Mouse (Mus musculus) kidney, postnatal 4 days (tissue): ENCODE measurements around the gene Cd180.
A peak's percentile ranks its signal among the peaks of the same experiment; 100 is the strongest.
"Not testable (repeated sequence)": the region's sequence is repeated elsewhere in the genome, so short reads cannot be mapped to it uniquely, and the experiment has no call there.

Source experiments
- DNase-seq, 2 experiments: peaks; one replicate each; pipeline ENCODE4 v3.0.0; 2021; ENCODE audit warnings: mixed read lengths in 2 of 2

Cd180 gene

DNA sequence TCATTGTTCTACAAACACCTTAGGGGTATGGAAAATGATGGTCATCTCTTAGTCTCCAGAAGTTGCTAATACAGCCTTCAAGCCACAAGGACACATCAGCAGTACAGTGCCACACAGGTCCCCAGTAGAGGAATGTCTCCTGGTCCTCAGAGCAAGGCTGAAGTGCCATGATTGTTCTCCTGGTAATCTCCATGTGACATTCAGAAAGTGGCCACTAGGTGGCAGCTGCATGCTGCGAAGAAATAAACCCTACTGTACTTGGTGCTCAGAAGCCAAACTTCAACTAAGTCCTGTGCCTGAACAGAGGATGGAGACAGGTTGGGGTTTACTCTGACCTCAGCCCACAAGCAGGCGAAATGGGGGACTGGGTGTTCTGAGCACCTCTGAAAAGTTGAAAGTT is 14.9 kb upstream of the Cd180 start:
- peak; percentile 82 to 86 for DNase-seq

DNA sequence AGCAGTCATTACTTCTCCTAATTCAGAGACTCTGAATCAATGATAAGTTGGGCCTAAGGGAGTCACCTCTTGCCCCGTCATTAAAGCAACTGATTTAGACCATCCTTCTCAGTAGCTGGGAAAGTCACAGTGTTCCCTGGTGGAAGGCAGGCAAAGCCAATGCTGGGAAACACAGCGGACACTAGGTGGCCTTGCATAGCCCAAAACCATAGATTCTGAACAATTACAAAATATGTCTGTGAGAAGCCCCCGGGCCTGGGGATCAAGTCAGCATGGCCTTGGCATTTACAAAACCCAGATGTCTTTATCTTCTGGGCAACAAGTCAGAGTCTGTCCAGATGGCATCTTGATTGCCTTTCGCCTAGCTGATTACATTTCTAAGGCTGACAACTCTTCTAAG is 8.5 kb upstream of the Cd180 start:
- no peak for DNase-seq

GRCm38 (mm10) chr13:102688121-102688520 is 5.2 kb upstream of the Cd180 start:
- no peak for DNase-seq

- DNase-seq, result no peak
These were observed 3.9 kb upstream of the Cd180 start for GRCm38 (mm10) chr13:102689201-102690090.

- no peak for DNase-seq
These were observed 3.2 kb upstream of the Cd180 start for GRCm38 (mm10) chr13:102690184-102690583.

GRCm38 (mm10) chr13:102691408-102692150 is 1.8 kb upstream of the Cd180 start:
- DNase-seq, result no peak

GRCm38 (mm10) chr13:102694154-102694553 is 796 bp downstream of the Cd180 start:
- DNase-seq, result no peak

DNA sequence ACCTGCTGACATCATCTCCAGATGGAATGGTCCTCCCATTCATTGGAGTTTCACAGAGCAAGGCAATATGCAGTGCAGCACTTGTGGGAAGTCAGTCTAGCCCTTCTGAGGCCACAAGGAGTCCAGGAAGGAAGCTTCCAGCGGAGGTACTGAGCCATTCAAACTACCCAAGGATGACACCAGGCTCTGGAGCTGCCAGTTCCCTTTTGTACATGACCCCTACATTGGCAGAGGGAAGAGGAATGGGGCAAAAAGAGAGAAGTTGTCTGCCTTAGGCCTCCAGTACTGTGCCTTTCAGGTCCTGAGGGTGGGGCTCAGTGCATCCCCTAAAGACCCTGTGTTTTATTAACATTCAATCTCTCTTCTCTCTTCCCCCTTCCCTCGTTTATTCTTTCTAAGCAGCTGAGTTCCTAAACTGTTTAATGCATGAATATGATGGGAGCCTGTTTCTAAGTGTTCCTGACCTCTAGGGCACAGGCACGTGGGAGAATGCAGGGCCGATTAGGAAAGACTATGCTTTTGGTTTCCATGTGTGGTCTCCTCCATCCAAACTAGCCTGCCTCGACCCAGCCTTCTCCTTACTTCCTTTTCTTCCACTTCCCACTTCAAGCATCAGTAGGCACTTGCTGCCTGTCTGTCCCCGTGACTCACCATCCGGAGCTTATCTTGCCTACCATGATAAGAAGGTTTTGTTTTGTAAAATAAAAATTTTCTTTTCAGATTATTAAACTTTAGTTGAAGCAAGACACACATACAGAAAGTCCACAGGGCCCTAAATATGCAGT is 2.0 kb downstream of the Cd180 start:
- no peak for DNase-seq

DNA sequence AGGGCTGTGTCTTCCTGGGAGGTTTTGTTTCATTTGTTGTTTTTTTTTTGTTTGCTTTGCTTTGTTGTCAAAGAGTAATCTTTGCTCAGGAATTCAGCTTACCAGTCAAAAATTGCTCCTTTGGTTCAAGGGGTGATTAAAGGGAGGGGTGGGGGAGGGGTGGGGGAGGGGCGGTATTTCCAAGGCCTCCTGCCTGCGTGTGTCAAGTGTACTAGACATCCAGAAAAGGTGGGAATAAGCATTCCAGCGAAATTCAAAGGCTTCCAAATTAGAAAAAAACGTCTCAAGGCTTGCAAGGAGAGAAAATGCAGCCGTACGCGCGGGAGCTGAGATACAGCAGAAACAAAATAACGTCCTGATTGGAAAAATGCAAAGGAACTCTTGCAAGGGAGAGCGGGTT is 5.0 kb downstream of the Cd180 start:
- DNase-seq, result no peak

DNA sequence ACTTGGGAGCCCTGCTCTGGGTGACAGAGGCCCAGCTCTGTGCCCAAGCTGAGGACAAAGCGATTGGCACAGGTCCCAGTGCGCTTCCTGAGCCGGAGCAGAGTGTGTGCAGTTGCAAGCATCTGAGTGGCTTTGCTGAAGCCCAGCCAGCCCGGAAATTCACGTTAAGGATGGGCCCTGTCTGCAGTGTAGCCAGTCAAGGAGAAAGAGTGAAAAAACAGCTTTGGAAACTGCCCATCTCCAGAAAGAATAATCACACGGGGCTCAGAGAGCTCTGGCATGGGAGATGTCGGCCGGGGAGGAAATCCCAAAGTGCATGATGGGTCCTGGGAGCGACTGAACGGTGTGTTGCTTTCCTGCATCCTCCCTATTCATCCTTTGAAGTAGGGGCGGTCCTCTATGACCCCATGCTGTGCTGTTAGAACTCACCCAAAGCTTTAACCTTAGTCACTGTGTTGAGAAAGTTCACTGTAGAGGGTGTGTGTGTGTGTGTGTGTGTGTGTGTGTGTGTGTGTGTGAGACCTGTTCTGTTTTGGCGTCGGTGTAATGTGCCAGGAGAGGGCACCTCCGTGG is 5.5 kb downstream of the Cd180 start:
- peak; percentile 78 to 86 for DNase-seq

- no peak for DNase-seq
These were observed 6.8 kb downstream of the Cd180 start for GRCm38 (mm10) chr13:102700176-102700575.

- no peak for DNase-seq
These were observed 7.4 kb downstream of the Cd180 start for GRCm38 (mm10) chr13:102700744-102701143.

- no peak for DNase-seq
These were observed 23.6 kb downstream of the Cd180 start for GRCm38 (mm10) chr13:102716973-102717372.

DNA sequence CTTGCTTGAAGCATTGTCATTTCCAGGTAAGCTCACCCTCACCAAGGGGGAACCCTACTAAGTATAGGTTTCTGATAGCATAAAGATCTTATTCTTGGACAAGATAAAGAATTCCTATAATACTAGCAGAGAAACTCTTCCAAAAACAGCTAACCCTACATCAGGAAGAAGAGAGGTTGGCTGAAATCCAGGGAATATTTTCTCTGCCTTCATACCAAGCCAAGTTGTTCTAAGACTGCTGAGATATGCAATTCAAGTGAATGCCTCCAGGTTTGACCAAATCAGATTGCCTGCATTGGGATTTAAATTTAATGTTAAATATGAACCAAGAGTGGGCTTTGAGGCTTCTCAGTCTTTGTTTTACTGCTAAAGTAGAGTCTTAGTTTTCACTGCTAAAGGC is 32.1 kb downstream of the Cd180 start:
- no peak for DNase-seq

GRCm38 (mm10) chr13:102725906-102726305 is 32.5 kb downstream of the Cd180 start:
- no peak for DNase-seq

DNA sequence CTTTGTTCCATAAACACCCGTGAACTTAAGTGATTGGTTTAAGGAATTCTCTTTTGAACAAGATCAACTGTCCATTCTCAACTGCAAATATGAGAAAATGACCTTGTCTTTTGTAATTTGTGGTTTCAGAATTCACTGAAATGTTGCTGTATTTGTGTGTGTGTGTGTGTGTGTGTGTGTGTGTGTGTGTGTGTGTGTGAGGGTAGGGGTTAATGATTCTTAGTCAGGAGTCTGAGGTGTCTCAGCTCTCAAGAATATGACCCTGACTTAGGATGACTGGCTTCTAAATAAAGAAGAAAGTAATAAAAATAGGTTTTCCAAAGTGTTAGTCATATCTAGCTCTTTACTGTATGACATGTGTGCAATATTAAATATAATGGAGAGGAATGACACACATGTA is 33.5 kb downstream of the Cd180 start:
- DNase-seq, result no peak

- DNase-seq, result no peak
These were observed 34.7 kb downstream of the Cd180 start for GRCm38 (mm10) chr13:102728035-102728434.

DNA sequence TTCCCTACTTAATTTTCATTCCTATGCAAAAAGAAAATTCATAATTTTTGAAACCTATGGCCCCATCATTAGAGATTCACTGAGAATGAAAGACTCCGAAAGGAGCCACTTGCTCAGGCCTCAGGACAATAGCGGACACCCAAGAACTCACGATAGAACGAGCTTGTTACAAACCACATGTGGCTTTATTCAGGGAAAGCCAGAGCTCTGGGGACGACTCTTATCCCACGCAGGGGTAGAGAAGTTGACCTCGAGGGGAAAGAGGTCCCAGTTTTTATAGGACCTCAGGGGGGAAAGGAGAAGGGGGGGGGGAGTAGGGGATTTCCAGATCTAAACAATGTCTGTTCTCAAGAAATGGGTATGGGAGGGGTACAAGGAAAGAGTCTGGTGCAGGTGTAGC is 35.6 kb downstream of the Cd180 start:
- DNase-seq, result not testable (repeated sequence)

DNA sequence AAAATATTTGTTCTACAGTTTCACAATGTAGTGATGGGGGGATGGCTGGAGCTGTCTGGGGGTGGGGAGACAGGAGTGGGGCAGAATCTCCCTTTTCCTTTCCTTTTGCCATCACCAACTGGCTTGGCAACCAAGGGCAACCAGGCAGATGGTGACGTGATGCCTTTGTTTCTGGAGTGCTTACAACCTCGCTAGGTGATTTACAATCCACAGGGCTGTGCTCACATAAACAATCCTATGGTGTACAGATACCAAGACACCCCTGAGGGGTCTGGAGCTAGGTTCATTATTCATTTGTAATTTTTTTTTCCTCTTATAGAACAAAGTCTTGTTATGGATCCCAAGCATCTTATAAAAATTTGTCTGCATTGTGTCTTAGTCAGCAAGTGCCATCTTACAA is 39.7 kb downstream of the Cd180 start:
- no peak for DNase-seq

GRCm38 (mm10) chr13:102737811-102738210 is 44.5 kb downstream of the Cd180 start:
- no peak for DNase-seq

GRCm38 (mm10) chr13:102739720-102740535 is 46.6 kb downstream of the Cd180 start:
- DNase-seq, result no peak
